Mouse (Mus musculus) layer of hippocampus, postnatal 14 days (tissue): ENCODE results near the gene Nsg1. TPM values are rescaled to one million over a fixed set of nuclear protein-coding genes. Genes with fewer than 3 reads are reported as not detected.

ENCODE experiments used
- DNase-seq, 2 experiments: peaks; one replicate each; pipeline ENCODE4 v3.0.0; 2021 to 2022; ENCODE audit warnings: low spot score in 2 of 2, mixed read lengths in 1 of 2
- total RNA-seq, 2 experiments: library from RNA; stranded (reverse); gene quantifications; 2 replicates each; pipeline ENCODE4 v1.2.3; 2021

The Nsg1 gene
- total RNA-seq, 2 experiments from 2014 or later = 561 to 567 TPM

GRCm38 (mm10) chr5:38151264-38151663 lies 8.4 kb downstream of the Nsg1 start:
- peak; percentile 17 to 56 for DNase-seq

- DNase-seq = no peak
These were observed 13.2 kb downstream of the Nsg1 start for GRCm38 (mm10) chr5:38146524-38146923.

DNA sequence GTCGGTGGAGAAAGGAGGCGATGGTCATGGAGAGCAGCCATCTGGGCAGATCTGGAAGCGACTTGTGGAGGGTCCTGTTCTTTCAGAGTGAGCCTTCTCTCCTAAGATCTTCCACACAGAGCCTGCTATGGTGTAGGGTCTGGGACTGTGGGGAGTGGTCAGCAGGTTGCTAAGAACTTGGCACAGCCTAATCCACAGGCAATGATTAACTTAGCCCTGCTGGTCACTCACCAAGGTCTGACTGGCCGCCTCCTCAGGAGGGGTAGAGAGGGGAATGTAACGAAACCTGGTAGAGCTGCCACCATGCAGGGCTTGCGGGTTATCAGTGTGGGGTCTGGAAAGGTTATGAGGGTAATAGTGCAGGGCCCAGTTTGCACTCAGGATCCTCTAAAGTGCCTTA lies 18.8 kb downstream of the Nsg1 start:
- DNase-seq = no peak

DNA sequence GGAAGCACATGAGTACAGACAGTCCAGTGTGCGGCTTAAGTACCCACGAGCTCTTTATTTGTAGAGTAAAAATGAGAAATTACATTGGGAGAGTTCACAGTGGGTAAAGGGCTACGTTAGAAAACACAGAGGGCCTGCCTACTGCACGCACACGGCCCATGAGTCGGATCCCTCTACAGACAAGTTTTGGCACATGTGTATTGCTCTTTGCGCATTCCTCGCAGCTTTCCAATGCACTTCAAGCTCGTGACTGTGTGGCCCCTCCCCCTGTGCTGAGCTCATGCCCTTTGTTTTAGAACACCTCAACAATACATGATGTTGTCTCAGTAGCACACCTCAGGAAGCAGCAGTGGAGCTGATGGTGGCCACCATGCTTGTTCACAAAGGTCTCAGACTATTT lies 22.5 kb downstream of the Nsg1 start:
- DNase-seq = no peak

- DNase-seq = no peak
These were observed 23.5 kb downstream of the Nsg1 start for GRCm38 (mm10) chr5:38136247-38136646.

DNA sequence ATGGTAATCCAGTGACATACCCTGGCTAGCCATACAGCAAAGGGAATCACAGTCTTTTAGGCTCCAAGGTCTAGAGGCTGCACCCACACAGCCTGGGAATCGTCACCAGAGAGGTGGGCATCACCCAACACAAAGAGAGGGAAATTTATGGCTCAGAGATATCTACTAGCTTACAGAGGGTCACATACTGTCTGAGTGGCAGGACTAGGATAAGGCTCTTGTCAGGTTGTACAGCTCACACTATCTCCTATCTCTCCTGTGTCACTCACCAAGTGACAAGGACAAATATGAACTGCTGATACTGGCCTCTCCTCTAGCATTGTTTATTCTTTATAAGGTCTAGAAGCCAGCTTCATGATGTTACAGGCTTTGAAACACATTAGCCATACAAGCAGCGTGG lies 30.4 kb downstream of the Nsg1 start:
- DNase-seq = no peak

DNA sequence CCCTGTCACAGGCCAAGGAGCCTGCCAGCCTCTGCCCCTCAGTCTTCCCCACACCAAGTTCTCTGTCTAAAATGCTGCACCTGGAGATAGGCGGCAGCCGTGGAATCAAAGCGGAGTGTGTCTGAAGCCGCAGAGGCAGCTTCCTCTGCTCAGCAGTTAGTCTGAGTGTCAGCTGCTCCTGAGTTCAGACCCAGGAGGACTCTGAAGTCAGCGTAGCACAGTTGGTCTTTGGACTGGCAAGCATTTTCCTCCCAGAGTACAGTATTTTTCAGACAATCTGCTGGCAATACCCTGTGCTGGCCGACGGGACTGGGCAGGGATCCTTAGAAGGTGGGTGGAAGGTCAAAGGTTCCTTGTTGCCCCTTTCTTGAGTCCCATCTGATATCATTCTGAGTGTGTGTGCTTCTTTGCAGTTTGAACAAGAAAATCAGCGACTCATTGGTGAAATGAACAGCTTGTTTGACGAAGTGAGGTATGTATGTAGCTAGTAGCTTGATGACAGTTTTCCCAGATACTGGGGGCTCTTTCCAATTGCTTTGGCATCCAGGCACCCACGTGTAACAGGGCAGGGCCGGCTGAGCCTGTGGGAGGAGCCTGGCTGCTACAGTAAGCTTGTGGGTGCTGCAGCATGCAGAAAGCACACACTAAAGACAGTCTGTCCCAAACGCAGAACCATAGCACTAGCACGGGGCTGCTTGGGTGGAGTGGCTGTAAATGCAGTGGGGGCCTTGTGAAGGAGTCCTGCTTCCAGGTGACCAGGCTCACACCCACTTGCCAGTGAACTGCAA lies 33.0 kb downstream of the Nsg1 start:
- DNase-seq = peak; percentile 40 to 65

DNA sequence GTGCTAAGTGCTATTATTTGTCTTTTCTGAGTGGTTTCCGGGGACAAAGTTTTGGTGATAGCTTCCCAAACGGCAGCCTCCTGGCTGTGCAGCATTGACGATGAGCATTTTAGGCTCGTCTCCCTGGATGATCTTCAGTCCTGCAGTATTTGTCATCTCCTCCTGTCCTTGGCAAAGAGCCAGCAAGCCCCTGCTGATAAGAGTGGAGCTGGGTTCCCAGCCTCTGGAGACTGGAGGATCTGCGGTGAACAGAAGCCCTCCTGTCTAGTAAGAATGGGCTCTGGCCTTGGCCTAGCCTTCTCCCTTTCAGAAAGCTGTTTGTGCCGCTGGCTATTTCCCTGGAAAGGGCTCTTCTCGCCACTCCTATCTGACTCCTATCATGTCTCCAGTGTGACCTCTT lies 38.0 kb downstream of the Nsg1 start:
- DNase-seq = no peak

GRCm38 (mm10) chr5:38119268-38119667 lies 40.4 kb downstream of the Nsg1 start:
- no peak for DNase-seq

DNA sequence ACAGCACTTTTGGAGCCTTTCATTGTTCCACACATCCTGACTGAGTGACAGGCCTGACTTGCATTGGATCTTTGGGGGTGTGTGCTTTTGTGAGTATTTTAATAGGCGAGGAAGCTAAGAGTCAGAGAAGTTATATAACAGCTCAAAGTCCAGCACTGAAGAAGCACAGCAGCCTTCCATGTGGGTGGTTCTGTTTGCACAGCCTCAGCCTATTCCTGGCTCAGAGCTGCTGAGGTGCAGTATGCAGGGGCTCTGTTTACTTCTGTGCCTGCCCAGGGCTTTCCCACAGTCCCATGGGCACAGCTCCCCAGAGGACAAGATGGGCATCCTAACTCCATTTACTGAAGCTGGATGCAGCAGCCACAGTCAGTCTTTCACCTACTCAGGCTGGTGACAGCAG lies 42.7 kb downstream of the Nsg1 start:
- DNase-seq = no peak

GRCm38 (mm10) chr5:38114526-38114925 lies 45.2 kb downstream of the Nsg1 start:
- DNase-seq = no peak

GRCm38 (mm10) chr5:38106807-38107206 lies 52.9 kb downstream of the Nsg1 start:
- DNase-seq = no peak

GRCm38 (mm10) chr5:38106080-38106697 lies 53.5 kb downstream of the Nsg1 start:
- no peak for DNase-seq

DNA sequence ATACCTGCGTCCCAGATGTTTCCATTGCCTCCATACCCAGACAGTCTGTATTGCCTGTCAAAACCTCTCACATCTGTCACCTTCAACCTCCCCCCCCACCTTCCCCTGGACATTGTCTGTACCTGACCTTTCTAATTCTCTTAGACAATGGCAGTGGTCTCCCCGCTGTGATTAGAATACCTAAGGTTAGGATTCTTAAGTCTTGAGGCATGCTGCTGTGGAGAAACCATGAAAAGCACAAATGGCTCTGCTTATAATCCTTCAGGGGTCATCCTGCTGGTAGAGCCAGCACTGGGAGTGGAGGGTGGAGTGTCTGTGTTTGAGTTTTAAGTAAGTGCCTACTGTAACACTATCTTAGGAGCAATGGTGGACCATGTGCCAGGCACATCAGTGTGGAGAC lies 56.8 kb downstream of the Nsg1 start:
- DNase-seq = no peak

DNA sequence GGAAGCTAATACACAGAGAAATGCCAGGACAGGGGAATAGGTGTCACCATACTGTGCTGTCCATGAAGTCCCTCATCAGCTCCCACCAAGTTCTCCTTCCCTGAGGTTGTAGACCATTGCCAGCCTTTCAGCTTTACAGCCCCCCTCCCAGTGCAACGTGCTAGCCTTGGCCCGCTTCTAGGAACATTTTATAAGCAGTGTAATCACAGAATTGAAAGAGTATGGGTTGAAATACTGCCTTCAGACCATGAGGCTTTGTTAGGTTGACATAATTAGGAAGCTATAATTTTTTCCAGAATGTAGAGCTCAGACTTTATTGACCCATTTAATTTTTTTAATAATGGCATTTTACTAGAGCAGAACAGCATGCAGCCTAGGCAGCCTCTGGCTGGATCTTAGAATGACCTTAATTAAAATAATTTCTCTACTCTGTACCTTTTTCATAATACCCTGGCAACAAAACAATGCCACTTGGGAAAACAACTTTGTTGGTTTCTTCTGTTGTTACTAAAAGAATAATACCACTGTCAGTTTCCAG lies 60.5 kb downstream of the Nsg1 start:
- no peak for DNase-seq

GRCm38 (mm10) chr5:38097501-38098093 lies 62.1 kb downstream of the Nsg1 start:
- DNase-seq = peak in 1 of 2 experiments; percentile 28

DNA sequence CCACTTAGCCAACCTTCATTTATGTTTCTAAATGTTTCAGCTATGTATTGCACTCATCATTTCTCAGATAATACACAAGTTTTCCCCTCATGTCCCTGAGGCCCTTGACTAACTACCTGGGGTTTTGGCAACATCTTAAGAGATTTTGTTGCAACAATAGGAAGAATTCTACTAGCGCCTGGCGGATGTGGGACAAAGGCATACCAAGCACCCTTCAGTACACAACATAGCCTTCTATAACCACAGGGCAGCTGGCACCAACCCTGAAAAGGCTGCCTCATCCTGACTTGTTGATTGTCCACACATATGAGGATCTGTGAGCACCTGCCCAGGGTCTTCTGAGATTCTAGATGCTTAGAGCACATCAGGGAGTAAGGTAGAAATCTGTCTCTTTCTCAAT lies 65.4 kb downstream of the Nsg1 start:
- no peak for DNase-seq

DNA sequence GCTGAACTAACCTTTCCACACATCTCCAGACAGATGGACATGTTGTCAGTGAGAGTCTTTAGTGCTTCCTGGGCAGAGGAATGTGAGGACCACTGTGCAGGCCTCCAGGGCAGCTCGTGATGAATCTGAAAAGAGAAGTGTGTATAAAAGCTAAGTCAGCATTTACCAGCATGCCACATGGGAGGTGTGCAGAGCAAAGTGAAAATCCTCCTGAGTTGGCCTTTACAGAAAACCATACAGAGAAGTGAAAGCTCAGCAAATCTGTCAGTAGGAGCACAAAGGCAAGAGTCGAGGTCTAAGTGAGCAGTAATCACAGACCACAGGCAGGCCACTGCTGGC lies 67.8 kb downstream of the Nsg1 start:
- no peak for DNase-seq

GRCm38 (mm10) chr5:38091046-38091965 lies 68.4 kb downstream of the Nsg1 start:
- DNase-seq = peak in 1 of 2 experiments; percentile 83

- DNase-seq = no peak
These were observed 69.1 kb downstream of the Nsg1 start for GRCm38 (mm10) chr5:38090581-38090980.

DNA sequence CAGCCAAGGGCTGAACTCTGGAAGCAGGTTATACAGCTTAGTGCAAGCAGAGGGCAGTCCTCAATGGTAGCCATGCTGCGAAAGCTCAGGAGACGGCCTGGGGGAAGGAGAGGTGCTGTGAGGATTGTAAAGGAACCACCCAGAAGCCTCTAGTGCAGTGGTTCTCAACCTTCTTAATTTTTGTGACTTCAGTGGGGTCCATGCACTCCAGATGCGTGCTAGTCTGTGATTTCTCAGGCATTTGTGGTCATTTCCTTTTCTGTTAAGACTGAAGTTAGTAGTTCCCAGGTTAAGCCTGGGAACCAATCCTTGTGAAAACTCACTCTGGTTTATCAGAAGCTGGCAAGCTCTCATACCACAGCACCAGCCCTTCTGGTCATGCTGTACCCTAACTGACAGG lies 69.6 kb downstream of the Nsg1 start:
- DNase-seq = no peak
